Mouse (Mus musculus) 416B (cell line): ENCODE data around the gene Rnf4.

Source experiments
- DNase-seq: peaks from one replicate; pipeline ENCODE4 v3.0.0; 2011; ENCODE audit warnings: low read depth

Rnf4 gene

DNA sequence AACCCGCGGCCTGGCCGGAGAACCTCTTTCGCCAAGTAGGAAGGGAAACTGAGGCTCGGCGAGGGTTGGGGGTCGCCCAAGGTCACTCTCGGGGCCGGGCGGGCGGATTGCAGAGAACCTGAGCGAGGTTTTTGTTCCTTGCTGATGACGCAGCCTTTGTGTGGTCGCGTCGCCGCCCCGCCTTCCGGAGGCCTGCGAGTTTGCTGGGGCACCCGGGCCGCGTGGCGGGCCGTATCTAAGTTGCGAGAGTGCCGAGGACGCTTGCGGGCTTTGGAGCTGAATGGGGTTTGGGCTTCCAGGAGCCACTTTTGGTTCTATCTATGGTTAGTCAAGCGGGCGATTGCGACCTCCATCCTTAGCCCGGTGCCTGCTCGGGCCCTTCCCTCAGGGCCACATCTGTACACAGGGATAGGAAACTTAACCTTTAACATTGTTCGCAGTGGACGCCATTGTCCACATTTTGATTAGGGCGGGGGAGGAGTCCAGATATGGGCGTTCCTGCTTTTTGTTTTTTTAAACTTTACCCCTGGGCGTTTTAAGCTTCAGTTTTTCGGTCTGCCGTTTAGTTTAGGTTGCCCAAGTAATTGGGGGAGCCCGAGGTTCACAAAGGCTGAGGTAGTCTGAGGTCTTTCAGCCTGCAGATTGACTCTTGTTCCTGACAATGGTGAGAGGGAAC, 824 bp downstream of the Rnf4 start:
- peak; percentile 85 for DNase-seq

- no peak for DNase-seq
Observed at GRCm38 (mm10) chr5:34340246-34340645, 4.2 kb downstream of the Rnf4 start.

DNA sequence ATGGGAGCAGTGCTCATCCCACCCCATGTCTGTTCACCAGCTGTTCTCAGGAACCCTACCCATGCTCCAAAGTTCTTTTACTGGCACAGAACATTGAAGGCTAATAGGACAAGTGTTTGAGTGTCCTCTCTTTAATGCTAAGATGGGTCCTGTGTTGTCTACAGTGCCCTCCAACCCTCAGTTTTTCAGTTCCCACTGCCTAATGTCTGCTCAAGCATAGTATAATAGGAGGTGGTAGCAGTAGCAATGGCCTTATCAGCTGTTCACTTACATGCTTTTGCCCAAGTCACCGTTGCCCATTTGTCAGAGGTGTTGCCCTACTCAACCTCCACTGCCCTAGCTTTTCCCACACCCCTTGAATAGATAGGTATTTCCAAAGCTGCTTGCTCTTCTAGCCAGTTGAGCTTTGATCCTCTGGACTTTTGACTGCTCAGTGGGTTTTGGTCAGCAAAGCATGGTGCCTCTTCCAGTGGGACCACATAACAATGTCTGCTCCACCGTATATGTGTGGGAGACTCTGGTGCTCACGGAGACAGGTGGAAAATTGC, 16.1 kb downstream of the Rnf4 start:
- no peak for DNase-seq

DNA sequence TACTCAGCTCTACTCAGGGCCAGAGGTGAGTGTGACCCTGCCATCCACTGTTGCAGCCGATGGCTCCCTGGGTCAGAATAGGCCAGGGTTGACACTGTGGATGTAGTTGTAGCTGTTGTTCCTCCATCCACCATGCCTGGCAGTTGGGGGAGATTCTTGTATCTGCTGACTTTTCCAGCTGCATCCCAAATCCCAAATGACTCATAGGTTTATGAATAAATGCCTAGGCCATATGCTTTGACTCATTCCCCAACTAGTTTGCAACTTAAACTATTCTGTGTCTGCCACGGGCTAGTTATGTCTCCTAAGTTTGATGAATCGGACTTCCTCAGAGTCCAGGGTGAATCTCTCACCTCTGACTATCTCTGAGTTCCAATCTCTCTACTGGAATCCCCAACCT, 24.2 kb downstream of the Rnf4 start:
- no peak for DNase-seq

DNA sequence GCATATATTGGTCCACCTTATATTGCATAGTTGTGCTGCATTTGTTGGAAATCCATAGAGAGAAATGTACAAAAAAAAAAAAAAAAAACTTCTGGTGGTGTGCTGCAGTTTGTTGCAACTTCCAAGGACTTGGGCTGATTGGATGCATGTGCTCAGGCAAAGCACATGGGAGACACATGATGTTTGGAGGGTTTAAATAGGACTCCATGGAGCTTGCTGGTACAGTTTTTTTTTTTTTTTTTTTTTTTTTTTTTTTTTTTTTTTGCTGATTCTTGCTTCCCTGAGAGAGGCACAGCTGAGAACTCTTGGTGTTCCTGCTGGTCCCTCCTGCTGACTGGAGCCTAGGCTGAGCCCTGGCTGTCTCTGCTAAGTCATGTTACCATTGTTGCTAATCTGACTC, 27.0 kb downstream of the Rnf4 start:
- no peak for DNase-seq

GRCm38 (mm10) chr5:34368551-34369290, 32.6 kb downstream of the Rnf4 start:
- DNase-seq = peak; percentile 63

GRCm38 (mm10) chr5:34369341-34370021, 33.4 kb downstream of the Rnf4 start, which contains the start of gene Fam193a:
Gene Fam193a, plus strand, starts transcription at chr5:34369933.
- DNase-seq = peak; percentile 93

DNA sequence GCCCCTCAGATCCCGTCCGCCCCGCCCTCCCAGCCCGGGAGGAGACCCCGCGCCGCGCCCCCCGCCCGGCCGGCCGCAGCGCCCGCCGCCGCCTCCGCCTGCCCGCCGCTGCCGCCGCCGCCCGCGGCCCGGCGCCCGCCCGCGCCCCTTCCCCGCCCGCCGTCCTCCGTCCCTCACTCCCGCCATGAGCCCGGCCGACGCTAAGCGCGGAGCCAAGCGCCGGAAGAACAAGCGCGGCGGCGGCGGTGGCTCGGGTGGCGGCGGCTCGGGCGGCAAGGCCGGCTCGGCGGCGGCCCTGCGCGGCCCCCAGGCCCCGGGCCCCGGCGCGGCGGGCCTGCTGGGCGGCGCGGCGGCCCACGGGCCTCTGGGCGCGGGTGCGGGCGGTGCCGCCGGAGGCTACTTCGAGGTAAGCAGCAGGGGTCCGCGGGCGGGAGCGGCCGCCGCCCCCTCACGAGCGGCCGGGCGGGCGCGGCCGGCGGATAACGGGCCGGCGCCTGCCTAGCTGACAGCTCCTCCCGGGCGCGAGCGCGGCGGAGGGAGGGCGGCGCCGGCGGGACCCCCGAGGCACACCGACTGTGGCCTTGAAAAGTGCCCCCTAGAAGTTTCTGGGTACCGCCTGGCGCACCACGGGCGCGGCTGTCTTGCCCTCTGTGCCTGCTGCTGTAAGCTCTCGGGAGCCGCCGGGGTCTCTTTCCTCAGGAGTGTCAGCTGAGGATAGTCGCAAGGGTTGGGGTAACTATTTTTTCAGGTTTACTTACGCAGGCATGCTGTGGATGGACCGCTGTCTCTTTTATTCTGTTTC, 34.1 kb downstream of the Rnf4 start:
- DNase-seq = no peak

DNA sequence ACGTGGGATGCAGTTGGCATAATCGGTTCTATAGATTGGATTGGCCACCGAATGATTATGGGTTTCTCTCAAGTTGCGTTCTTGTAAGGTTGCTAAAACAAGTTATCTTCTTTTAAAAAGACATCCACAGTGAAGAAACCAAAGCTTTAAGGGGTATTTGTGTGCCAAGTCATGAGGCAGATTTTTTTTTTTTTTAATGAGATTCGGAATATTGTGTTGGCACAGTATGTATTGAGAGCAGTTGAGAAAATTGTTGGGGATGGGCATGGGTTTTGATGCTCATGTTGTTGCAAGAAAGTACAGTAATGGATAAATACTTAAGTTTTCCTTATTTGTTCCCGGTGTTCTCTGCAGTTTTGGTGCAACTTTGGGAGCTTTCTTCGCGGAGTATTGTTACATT, 34.8 kb downstream of the Rnf4 start:
- DNase-seq = no peak

DNA sequence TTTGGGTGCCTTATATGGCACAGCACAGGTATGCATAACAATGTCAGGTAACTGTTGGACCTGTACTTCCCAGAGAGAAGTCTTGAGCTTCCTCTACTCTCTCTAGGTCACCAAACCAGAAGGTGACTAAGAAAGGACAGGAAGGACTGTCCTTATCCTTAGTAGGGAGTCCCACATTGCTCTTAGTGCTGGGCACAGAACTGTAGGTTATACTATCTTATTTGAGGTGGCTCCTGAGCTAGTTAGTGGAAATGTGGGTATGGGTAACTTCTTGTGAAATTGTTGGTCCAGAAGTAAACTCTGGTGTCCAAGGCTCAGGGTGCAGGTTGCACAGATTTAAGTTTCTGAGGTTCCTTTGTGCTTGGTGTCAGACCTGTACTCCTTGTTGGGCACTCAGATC, 36.1 kb downstream of the Rnf4 start:
- DNase-seq = no peak

DNA sequence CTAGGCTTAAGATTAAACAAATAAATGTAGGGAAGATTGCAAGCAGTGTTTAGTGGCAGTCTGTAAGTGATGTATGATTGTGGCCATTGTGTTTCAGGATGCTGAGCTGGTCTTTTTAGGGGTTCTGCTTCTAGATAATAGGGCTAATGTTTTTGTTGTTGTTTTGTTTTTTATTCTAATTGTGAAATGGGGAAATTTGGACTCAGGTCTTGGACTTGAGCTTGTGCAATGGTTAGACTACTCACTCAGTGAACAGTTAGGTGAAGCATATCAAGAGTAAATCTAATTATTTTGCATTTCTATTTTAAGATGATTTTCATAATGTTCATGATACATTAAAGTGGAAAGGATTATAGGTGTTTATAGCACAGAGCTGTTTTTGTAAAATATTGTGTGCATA, 36.5 kb downstream of the Rnf4 start:
- DNase-seq = no peak

DNA sequence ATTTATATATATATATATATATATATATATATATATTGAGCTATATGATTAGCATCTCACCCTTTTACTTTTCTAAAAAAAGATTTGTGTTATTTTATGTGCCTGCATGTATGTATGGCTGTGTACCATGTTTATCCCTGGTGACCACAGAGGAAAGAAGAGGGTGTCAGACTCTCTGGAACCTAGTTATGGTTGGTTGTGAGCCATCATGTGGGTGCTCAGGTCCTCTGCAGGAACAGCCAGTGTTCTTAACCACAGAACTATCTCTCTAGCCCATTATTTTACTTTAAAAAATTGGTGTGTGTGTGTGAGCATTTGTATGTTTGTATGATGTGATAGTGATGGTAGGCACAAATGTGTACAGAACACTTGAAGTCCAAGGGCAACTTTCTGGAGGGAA, 42.7 kb downstream of the Rnf4 start:
- peak; percentile 42 for DNase-seq

DNA sequence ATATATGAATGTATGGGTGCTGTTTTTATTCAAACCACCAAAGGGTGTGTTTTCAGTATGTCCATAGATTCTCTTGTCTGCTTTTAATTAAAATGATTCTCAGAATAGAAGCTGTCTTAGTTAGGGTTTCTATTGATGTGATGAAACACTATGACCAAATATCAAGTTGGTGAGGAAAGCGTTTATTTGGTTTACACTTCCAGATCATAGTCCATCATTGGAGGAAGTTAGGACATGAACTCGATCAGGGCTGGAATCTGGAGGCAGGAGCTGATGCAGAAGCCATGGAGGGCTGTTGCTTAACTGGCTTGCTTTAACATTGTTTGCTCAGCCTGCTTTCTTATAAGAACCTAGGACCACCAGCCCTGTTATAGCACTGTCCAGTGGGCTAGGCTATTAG, 45.6 kb downstream of the Rnf4 start:
- DNase-seq = no peak

DNA sequence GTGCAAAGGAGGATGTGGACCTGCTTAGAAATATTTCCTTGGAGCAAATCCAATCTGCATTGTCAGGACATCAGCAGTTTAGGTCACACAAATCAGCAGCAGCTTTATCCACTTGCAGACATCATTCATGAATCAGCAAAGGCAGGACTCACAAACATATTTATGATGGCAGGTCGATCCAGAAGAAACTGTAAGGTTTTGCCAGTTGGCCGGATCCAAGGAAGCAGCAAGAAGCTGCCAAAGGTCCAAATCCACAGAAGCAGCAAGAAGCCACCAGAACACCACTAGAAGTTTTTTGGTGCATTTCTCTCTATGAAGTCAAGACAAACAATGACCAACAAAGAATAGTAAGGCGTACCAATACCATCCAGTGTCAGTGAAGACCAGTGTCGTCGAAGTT, 49.5 kb downstream of the Rnf4 start:
- no peak for DNase-seq

DNA sequence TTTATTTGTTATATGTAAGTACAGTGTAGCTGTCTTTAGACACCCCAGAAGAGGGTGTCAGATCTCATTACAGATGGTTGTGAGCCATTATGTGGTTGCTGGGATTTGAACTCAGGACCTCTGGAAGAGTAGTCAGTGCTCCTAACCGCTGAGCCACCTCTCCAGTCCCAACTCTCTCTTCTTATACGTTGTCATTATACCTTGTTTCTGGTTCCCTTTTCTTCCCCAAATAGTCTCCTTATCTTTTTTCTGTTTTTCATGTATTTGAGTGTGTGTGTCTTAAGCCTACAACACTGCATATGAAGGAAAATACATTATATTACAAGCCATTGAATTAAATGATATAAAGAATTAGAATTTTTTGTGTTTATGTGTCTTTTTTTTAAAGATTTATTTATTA, 50.7 kb downstream of the Rnf4 start:
- no peak for DNase-seq

DNA sequence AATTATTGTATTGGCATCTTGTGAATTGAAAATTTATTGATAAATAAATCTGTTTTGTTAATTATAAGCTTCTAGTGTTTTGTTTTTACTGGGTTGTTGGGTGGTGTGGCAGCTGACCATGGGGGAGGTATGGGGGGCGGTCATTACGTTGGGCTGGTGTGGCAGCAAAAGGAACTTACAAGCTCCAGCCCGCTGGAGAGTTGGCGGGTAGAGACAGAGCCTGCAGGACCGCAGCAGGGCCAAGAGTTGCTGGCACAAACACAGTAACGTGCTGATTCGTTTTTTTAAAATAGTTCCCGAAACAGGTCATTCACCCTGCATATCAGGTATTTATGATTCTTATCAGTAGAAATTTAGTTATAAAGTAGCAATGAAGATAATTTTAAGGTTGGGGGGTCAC, 57.2 kb downstream of the Rnf4 start:
- DNase-seq = no peak

DNA sequence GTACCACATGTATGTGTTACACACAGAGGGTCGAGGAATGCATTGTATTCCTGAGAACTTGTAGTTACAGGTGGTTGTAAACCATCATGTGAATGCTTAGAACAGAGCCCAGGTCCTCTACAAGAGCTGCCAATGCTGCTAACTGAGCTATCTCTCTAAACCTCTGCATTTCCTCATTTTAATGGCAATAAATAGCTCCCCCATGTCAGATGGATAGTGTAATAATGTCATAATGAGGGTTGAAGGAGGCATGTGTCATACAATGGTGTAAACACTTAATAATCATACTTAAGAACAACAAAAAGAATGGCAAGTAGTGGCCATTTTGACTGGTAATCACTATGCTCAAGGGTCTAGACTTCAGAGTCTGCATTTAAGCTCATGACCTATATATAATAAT, 59.3 kb downstream of the Rnf4 start:
- no peak for DNase-seq

DNA sequence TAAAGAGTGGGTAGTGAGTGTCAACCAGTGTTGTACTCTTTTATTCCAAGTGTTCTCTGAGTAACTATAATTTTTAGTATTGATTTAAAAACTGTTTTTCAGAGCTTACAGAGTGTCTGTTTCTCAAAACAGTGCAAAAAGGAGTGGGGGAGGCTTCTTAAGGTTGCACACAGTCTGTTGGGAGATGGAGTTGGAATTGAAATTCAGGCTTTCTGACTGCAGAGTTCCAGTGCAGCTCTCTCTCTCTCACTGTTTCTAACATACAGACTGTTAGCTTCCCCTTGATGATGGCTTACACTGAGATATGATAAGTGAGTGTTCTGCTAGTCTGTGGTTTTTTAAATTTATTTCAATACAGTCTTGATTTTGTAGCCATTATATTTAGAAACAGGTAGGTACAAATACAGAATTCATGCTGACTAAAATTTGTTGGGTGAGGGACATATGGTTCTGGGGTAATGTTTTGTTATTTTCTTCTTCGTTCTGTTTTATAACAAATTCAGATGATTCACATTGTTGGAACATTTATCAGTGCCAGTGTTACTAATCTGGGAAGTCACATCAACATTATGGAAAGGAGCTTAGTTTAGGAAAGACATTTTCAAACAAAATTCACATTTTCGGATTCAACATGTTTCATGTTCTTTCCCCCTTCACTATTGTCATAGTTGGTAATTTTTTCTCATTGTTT, 59.9 kb downstream of the Rnf4 start:
- no peak for DNase-seq

- DNase-seq = peak; percentile 22
Observed at GRCm38 (mm10) chr5:34397866-34398265, 61.8 kb downstream of the Rnf4 start.

DNA sequence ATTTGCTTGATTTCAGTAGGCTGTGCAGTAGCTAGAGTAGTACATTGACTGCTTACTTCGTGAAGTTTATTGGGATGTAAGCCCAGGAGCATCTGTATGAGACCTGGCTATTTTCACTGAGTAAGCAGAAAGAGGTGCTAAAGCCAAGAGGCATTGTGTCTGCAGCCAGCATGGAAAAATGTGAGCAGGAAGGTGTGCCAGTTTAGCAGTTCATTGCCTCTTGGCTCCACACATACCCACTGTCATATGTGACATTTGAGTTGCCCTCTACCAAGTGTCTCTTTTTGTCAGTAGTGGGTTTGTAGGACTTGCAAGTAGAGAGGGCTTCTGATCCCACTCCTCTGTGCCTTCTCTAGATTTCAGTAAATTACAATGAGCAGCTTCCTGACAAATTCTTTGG, 62.2 kb downstream of the Rnf4 start:
- DNase-seq = no peak
